Mouse (Mus musculus) lung, postnatal 36 days (tissue): ENCODE data around the gene Rabl3.

ENCODE experiments used
- DNase-seq: peaks from one replicate; pipeline ENCODE4 v3.0.0; 2022; ENCODE audit warnings: mixed read lengths

The Rabl3 gene

GRCm38 (mm10) chr16:37598463-37598862, 58.8 kb downstream of the Rabl3 start:
- peak; percentile 72 for DNase-seq

GRCm38 (mm10) chr16:37599326-37599725, 59.6 kb downstream of the Rabl3 start:
- no peak for DNase-seq

GRCm38 (mm10) chr16:37603431-37603830, 63.7 kb downstream of the Rabl3 start:
- no peak for DNase-seq

- DNase-seq = no peak
Observed at GRCm38 (mm10) chr16:37604243-37604642, 64.6 kb downstream of the Rabl3 start.

GRCm38 (mm10) chr16:37610333-37610732, 70.6 kb downstream of the Rabl3 start:
- no peak for DNase-seq

GRCm38 (mm10) chr16:37611072-37611471, 71.4 kb downstream of the Rabl3 start:
- no peak for DNase-seq

- no peak for DNase-seq
Observed at GRCm38 (mm10) chr16:37612013-37612412, 72.3 kb downstream of the Rabl3 start.

- no peak for DNase-seq
Observed at GRCm38 (mm10) chr16:37614540-37614939, 74.9 kb downstream of the Rabl3 start.

GRCm38 (mm10) chr16:37615429-37615828, 75.7 kb downstream of the Rabl3 start:
- DNase-seq = no peak

GRCm38 (mm10) chr16:37616104-37616503, 76.4 kb downstream of the Rabl3 start:
- DNase-seq = no peak

GRCm38 (mm10) chr16:37617695-37618094, 78.0 kb downstream of the Rabl3 start:
- DNase-seq = no peak
